Mouse (Mus musculus) fibroblast of lung, adult 2 months (primary cell): ENCODE results near the gene Gm17174.
"Not testable (repeated sequence)": the region's sequence is repeated elsewhere in the genome, so short reads cannot be mapped to it uniquely, and the experiment has no call there.

ENCODE experiments used
- DNase-seq: peaks from one replicate; pipeline ENCODE4 v3.0.0-alpha.2; 2011; ENCODE audit warnings: low read depth

The Gm17174 gene

DNA sequence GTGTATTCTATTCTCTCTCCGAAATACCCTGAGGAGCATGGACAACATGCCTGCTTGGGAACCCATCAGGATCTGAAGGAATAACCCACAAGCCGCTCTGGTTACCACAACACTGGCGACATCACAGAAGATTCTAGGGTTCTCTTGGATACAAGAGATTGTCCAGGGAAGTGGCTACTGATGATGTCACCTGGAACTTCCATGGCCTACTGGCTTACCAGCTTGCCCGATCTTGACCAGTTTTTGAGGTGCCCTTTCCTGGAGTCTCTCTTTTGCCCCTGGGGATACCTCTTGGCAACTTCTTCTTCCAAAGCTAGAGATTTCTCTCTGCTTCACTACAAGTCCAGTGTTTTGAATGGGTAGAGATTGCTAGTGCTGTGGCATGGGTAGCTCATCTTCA is at the start of gene Gm17174:
TSS of gene Gm17174 (minus strand) at position 101 of the 400 bp plus-strand sequence.
- DNase-seq = not testable (repeated sequence)

DNA sequence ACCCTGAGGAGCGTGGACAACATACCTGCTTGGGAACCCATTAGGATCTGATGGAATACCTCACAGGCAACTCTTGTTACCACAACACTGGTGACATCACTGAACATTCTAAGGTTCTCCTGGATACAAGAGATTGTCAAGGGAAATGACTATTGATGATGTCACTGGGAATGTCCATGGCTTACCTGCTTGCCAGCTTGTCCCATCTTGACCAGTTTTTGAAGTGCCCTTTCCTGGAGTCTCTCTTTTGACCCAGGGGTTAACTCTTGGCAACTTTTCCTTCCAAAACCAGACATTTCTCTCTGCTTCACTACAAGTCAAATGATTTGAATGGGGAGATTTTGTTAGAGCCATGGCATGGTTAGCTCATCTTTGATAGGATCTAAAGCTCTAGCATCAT is 43.6 kb upstream of the Gm17174 start, which contains the start of gene Gm4181:
TSS of gene Gm4181 (minus strand) at position 101 of the 400 bp plus-strand sequence.
- DNase-seq = not testable (repeated sequence)

DNA sequence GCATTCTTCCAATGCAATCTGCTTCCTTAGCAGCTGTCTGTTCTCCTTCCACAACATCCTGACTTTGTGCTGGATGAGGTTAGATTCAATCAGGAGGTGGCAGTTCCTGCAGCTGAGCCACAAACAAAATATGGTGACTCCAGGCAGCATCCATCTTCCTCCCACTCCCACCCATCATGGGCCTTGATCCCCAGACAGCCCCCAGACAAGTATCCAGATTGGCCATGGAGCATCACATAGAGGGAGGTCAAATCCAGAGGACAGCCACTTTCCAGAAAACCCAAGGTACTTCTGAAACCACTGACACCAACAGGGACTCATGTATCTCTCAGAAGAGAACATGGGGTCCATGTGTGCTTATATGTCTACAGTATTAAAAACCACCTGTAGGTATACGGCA is 40.5 kb upstream of the Gm17174 start:
- DNase-seq = not testable (repeated sequence)

DNA sequence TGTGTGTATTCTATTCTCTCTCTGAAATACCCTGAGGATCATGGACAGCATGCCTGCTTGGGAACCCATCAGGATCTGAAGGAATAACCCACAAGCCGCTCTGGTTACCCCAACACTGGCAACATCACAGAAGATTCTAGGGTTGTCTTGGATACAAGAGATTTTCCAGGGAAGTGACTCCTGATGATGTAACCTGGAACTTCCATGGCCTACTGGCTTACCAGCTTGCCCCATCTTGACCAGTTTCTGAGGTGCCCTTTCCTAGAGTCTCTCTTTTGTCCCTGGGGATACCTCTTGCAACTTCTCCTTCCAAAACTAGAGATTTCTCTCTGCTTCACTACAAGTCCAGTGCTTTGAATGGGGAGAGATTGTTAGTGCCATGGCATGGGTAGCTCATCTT is 19.3 kb upstream of the Gm17174 start, which contains the start of gene Gm17078:
TSS of gene Gm17078 (minus strand) at position 101 of the 400 bp plus-strand sequence.
- no peak for DNase-seq

DNA sequence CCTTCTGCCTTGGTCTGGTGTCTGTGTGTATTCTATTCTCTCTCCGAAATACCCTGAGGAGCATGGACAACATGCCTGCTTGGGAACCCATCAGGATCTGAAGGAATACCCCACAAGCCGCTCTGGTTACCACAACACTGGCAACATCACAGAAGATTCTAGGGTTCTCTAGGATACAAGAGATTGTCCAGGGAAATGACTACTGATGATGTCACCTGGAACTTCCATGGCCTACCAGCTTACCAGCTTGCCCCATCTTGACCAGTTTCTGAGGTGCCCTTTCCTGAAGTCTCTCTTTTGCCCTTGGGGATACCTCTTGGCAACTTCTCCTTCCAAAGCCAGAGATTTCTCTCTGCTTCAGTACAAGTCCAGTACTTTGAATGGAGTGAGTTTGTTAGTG is 18.0 kb downstream of the Gm17174 start, which contains the start of gene Gm17175:
TSS of gene Gm17175 (minus strand) at position 101 of the 400 bp plus-strand sequence.
- not testable (repeated sequence) for DNase-seq

DNA sequence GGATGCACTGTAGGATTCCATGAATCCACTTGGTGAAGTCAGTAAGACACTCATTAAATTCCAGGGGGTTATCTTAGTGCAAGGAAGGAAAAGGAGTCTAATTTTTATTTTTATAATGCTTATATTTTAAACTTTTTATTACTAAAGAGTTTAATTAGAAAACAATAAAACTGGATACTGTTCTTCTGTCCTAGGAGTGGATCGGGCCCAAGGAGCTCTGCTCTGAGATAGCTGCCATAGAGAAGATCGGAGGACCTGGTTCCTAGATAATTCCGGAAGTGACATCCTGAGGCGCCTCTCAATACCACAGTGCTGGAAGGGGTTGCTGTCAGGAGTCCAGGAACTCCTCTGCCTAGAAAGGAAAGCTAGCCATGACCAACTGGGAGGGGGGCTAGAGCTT is 39.4 kb downstream of the Gm17174 start, which contains the start of gene Gm5622:
TSS of gene Gm5622 (plus strand) at position 301 of the 400 bp plus-strand sequence.
- DNase-seq = no peak
